23 mouse cellular contexts compared by ENCODE assay signal in genomic region chr10:15037571-15037970, GRCm38 (mm10).
DNase-seq lines count a peak whose midpoint lies in the region; ATAC-seq and TF ChIP-seq lines count a peak whose summit lies in the region.
"Had no signal": no experiment of that assay in that cellular context is flagged by ENCODE, and none has a peak within 500 bp of the region (broad histone marks: within the 10 kb centered on the region; RNA-seq: fewer than 3 reads in every experiment).

No protein-coding gene starts in this region.

- H3K27me3 ChIP-seq in Patski: no peaks in the 10 kb centered on the region
- H3K27me3 ChIP-seq in kidney, adult 2 months (replicated peaks; ENCODE audit: control insufficient read depth, insufficient read depth, low read length): no peaks in the 10 kb centered on the region
- H3K27me3 ChIP-seq: CH12.LX; embryonic facial prominence, embryonic 12.5 days; forebrain, embryonic 13.5 days; forebrain, embryonic 15.5 days had no signal

- POLR2A ChIA-PET in Patski (lab: Charles Lee): no interaction called here

- TF ChIP-seq POLR2A in kidney, adult 2 months (IDR thresholded peaks at IDR 0.05; ENCODE audit: low read depth, low read length): no peak

- H3K36me3 ChIP-seq in kidney, adult 2 months (ENCODE audit: control insufficient read depth, insufficient read depth, low read length): no peaks in the 10 kb centered on the region
- H3K36me3 ChIP-seq: embryonic facial prominence, embryonic 10.5 days; embryonic facial prominence, embryonic 12.5 days; forebrain, embryonic 15.5 days; G1E had no signal

- H3K27ac ChIP-seq in kidney, adult 2 months (ENCODE audit: insufficient read depth, low read depth, low read length): no peak overlapping the region
- H3K27ac ChIP-seq: embryonic facial prominence, embryonic 10.5 days; embryonic facial prominence, embryonic 12.5 days; forebrain, embryonic 13.5 days; forebrain, embryonic 15.5 days had no signal

- H3K4me3 ChIP-seq in kidney, adult 2 months (ENCODE audit: insufficient read depth, low read depth, low read length): no peak overlapping the region
- H3K4me3 ChIP-seq: embryonic facial prominence, embryonic 10.5 days; embryonic facial prominence, embryonic 12.5 days; forebrain, embryonic 13.5 days; forebrain, embryonic 15.5 days had no signal

- no peaks in the 10 kb centered on the region for H3K4me1 ChIP-seq in kidney, adult 2 months (ENCODE audit: control insufficient read depth, insufficient read depth, low read length)
- H3K4me1 ChIP-seq: embryonic facial prominence, embryonic 10.5 days; embryonic facial prominence, embryonic 12.5 days; forebrain, embryonic 13.5 days; forebrain, embryonic 15.5 days had no signal

- CTCF ChIA-PET in Patski (lab: Charles Lee): no interaction called here

- ATAC-seq in Patski: peak; percentile 72
- ATAC-seq: CD4-positive, CD25-positive, alpha-beta regulatory T cell, adult 4 months; forebrain, embryonic 13.5 days; forebrain, embryonic 15.5 days; forebrain, postnatal 0 days had no signal

- peak; percentile 75 for DNase-seq in 3T3-L1 (ENCODE audit: low read depth, low spot score)
- peak; percentile 8 for DNase-seq in Muller cell, postnatal 12 days (ENCODE audit: inconsistent ontology term)
- peak; percentile 15 for DNase-seq in Patski (ENCODE audit: low read depth, low spot score)
- DNase-seq in yolk sac, embryonic 10.5 days (ENCODE audit: low spot score): no peak
- no peak for DNase-seq in kidney, adult 2 months
- no peak for DNase-seq in layer of hippocampus, adult 9-10 months (ENCODE audit: low spot score)
- DNase-seq: adrenal gland, adult 2 months; adrenal gland, postnatal 10 days; adrenal gland, postnatal 25 days; cerebellum, adult 11 months; cerebellum, adult 18-20 months; cerebellum, adult 8-10 months; cerebellum, adult 9-11 months; cerebellum, postnatal 14 days; cerebellum, postnatal 36 days; forebrain, postnatal 0 days had no signal

- TF ChIP-seq CTCF in Patski (IDR thresholded peaks at IDR 0.05): no peak
- TF ChIP-seq CTCF in kidney, adult 2 months (conservative IDR thresholded peaks at IDR 0.05; ENCODE audit: insufficient read depth, insufficient read length, low read depth, low read length): no peak

- in situ Hi-C loops in Patski (cut with MboI; ENCODE audit: low pct_unique_long_range_greater_than_20kb): no loop called here

- 60% methylated on average over 3 of the region's 3 CpGs for WGBS in kidney, adult 2 months

Comparison
In these comparisons a context has a peak if more than half of its experiments do, and no peak if none do; other contexts are left out.
1. DNase-seq: peak in 3T3-L1 (single experiment), Muller cell, postnatal 12 days (single experiment) and Patski (single experiment); none in yolk sac, embryonic 10.5 days (single experiment), kidney, adult 2 months (single experiment) and layer of hippocampus, adult 9-10 months (single experiment).